Comparison of ENCODE assay signal across 8 mouse cellular contexts in the genomic region with DNA sequence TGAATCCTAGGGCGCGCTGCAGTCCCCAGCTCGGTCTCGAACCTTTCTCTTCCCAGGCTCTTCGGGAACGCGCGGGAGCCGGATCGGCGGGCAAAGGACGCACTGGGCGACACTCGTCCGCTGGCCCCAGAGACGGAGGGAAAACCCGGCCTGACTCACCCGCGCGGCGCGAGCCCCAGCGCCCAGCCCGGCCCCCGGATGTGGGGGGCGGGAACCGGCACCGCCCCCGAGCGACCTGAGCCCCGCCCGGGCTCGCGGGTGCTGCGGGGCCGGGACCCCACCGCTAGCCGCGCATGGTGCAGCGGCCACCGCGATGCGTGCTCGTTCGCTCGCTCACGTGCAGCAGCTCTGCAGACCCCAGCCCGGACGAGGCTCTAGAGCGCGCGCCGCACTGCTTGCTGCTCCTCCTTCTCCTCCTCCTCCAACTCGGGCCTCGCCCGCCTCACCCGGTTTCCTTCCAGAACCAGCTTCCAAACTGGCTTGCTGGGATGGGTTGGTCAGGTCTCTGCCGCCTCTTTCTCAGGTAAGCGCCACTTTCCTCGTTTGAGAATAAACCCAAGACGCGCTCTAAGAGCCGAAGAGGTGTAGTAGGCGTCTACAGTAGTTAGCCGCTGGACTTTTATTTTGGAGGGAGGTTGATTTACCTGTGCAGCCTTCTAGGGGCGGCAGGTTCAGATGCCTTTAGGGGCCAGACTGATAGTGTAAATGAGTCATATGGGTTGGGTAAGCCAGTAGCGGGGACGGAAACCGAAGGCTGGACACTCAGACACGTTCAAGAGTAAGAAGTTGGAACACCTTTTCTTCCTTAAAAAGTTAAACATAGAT. TPM values are rescaled to one million over a fixed set of nuclear protein-coding genes. Genes with fewer than 3 reads are reported as not detected.
A peak's percentile ranks its signal among the peaks of the same experiment; 100 is the strongest.
DNase-seq lines count a peak whose midpoint lies in the region; ATAC-seq and TF ChIP-seq lines count a peak whose summit lies in the region.

Gene N4bp3 (minus strand): TSS at position 152 of the 825 bp plus-strand sequence.
Gene D930048N14Rik (plus strand): TSS at position 264 of the 825 bp plus-strand sequence.

- DNase-seq in layer of hippocampus, adult 2 months (ENCODE audit: low spot score in 2 of 2): peak in 1 of 2 experiments; percentile 32
- no peak for DNase-seq in layer of hippocampus, adult 11-12 months (ENCODE audit: low spot score)
- DNase-seq in cerebellum, adult 8-10 months: peak; percentile 48
- DNase-seq in gastrocnemius, postnatal 25 days: peak; percentile 69
- DNase-seq in urinary bladder, adult 18-20 months (ENCODE audit: low spot score in 2 of 2): peak; percentile 71 to 79

- peaks cover 33% of the 10 kb centered on the region for H3K27me3 ChIP-seq in liver, embryonic 16.5 days (ENCODE audit: control insufficient read depth, insufficient read depth, low read depth, low read length)
- peaks cover 24% of the 10 kb centered on the region for H3K27me3 ChIP-seq in neural tube, embryonic 12.5 days (replicated peaks)

- H3K9me3 ChIP-seq in liver, embryonic 16.5 days (replicated peaks; ENCODE audit: control insufficient read depth, low read length): no peaks in the 10 kb centered on the region
- no peaks in the 10 kb centered on the region for H3K9me3 ChIP-seq in neural tube, embryonic 12.5 days

- peak; percentile 81 for ATAC-seq in inflammation-experienced regulatory T-cells, adult 6 months
- ATAC-seq in liver, embryonic 16.5 days (ENCODE audit: low read depth): peak; percentile 73
- ATAC-seq in neural tube, embryonic 12.5 days (ENCODE audit: low FRiP score, low read depth): peak; percentile 37; the same call in 1 of the 2 replicates

- H3K4me2 ChIP-seq in liver, embryonic 16.5 days (ENCODE audit: low read depth, low read length): peak within 1 kb of the TSS; percentile 76
- H3K4me2 ChIP-seq in neural tube, embryonic 12.5 days (replicated peaks): peak within 1 kb of the TSS; percentile 87

- H3K9ac ChIP-seq in liver, embryonic 16.5 days (ENCODE audit: low read depth, low read length): peak within 1 kb of the TSS; percentile 62
- H3K9ac ChIP-seq in neural tube, embryonic 12.5 days: peak within 1 kb of the TSS; percentile 52

- WGBS in liver, embryonic 16.5 days (ENCODE audit: insufficient replicate concordance): 1% methylated on average over 69 of the region's 70 CpGs
- WGBS in neural tube, embryonic 12.5 days: 1% methylated on average over 70 of the region's 70 CpGs

- TF ChIP-seq CTCF in layer of hippocampus, adult 2 months (conservative IDR thresholded peaks at IDR 0.05): no peak; the same call in 1 of the 2 replicates

- peaks cover 11% of the 10 kb centered on the region for H3K4me1 ChIP-seq in liver, embryonic 16.5 days (ENCODE audit: control insufficient read depth, low read depth, low read length)
- peaks cover 37% of the 10 kb centered on the region for H3K4me1 ChIP-seq in neural tube, embryonic 12.5 days

- H3K36me3 ChIP-seq in liver, embryonic 16.5 days (ENCODE audit: control insufficient read depth, insufficient read depth): no peaks in the 10 kb centered on the region
- H3K36me3 ChIP-seq in neural tube, embryonic 12.5 days: no peaks in the 10 kb centered on the region

- peak within 1 kb of the TSS; percentile 82 for H3K27ac ChIP-seq in layer of hippocampus, adult 2 months
- no peak within 1 kb of the TSS for H3K27ac ChIP-seq in liver, embryonic 16.5 days (ENCODE audit: low read length)
- H3K27ac ChIP-seq in neural tube, embryonic 12.5 days: no peak within 1 kb of the TSS

- peak within 1 kb of the TSS; percentile 74 for H3K4me3 ChIP-seq in layer of hippocampus, adult 2 months
- H3K4me3 ChIP-seq in liver, embryonic 16.5 days (ENCODE audit: low read depth, low read length): peak within 1 kb of the TSS; percentile 64
- H3K4me3 ChIP-seq in neural tube, embryonic 12.5 days: peak within 1 kb of the TSS; percentile 47

RNA-seq across cellular contexts. Expression of gene N4bp3, which starts in this region (rescaled TPM):
- total RNA-seq in layer of hippocampus, adult 2 months (2021): 10 to 100 TPM; 11.3 to 16.4 TPM
- 1 to 10 TPM; 2.9 to 3.8 TPM for total RNA-seq in gastrocnemius, postnatal 25 days (2021)
- 1 to 10 TPM; 1.3 to 2.4 (median 1.4) TPM for polyA plus RNA-seq in inflammation-experienced regulatory T-cells, adult 6 months (2017; shearing (Covaris generic))
- 2.8 and 3.9 TPM in 2 replicates for polyA plus RNA-seq in liver, embryonic 16.5 days (2015; fragmentation: Nextera tagmentation; extraction: Ambion mirVana)
- polyA plus RNA-seq in neural tube, embryonic 12.5 days (2016; fragmentation: Nextera tagmentation; extraction: Ambion mirVana): 15.1 and 16.8 TPM in 2 replicates

RNA-seq across cellular contexts. Expression of gene D930048N14Rik, which starts in this region (rescaled TPM):
- total RNA-seq in layer of hippocampus, adult 2 months (2021): 1 to 10 TPM; 1.4 to 2.4 TPM
- total RNA-seq in gastrocnemius, postnatal 25 days (2021): under 1 TPM; 0.20 to 0.32 TPM
- polyA plus RNA-seq in inflammation-experienced regulatory T-cells, adult 6 months (2017; shearing (Covaris generic)): 1 to 10 TPM in 2 of 3 experiments, under 1 TPM in 1; 0.86 to 1.5 (median 1.0) TPM
- polyA plus RNA-seq in liver, embryonic 16.5 days (2015; fragmentation: Nextera tagmentation; extraction: Ambion mirVana): 0.44 and 0.46 TPM in 2 replicates
- 1.2 and 1.4 TPM in 2 replicates for polyA plus RNA-seq in neural tube, embryonic 12.5 days (2016; fragmentation: Nextera tagmentation; extraction: Ambion mirVana)
